Mouse (Mus musculus) heart, embryonic 12.5 days (tissue): ENCODE measurements at regions not wholly inside any gene's neighbourhood (a gene's known extent, or its start where the extent isn't known, plus 50 kb on each side); places are given as distances from the start of the nearest gene placed in this dataset.

ENCODE experiments used
- ATAC-seq: fragments of 200-750 bp; cut with Nextera tagmentation; 2 replicates; pipeline ENCODE4 v1.8.0; 2017; ENCODE audit warnings: moderate TSS enrichment, moderate library complexity; ENCODE audit not compliant: insufficient number of reproducible peaks, low FRiP score
- H3K27ac ChIP-seq: fragments of 300-500 bp; sonication (generic); 2 replicates; pipeline ENCODE4 v1.5.1; 2016; ENCODE audit warnings: mild to moderate bottlenecking, moderate library complexity; ENCODE audit not compliant: poor library complexity, severe bottlenecking
- H3K27me3 ChIP-seq: fragments of 300-500 bp; sonication (generic); replicated peaks from 2 replicates; pipeline ENCODE4 v1.6.1; 2016; ENCODE audit warnings: mild to moderate bottlenecking, moderate library complexity
- H3K36me3 ChIP-seq: fragments of 300-500 bp; sonication (generic); 2 replicates; pipeline ENCODE4 v1.6.1; 2016; ENCODE audit warnings: mild to moderate bottlenecking, moderate library complexity
- H3K4me1 ChIP-seq: fragments of 300-500 bp; sonication (generic); replicated peaks from 2 replicates; pipeline ENCODE4 v1.6.1; 2016; ENCODE audit warnings: mild to moderate bottlenecking
- H3K4me2 ChIP-seq: fragments of 300-500 bp; sonication (generic); 2 replicates; pipeline ENCODE4 v1.6.1; 2016; ENCODE audit warnings: mild to moderate bottlenecking, moderate library complexity
- H3K4me3 ChIP-seq: fragments of 300-500 bp; sonication (generic); 2 replicates; pipeline ENCODE4 v1.5.1; 2016; ENCODE audit warnings: mild to moderate bottlenecking
- H3K9ac ChIP-seq: fragments of 300-500 bp; sonication (generic); 2 replicates; pipeline ENCODE4 v1.6.1; 2016; ENCODE audit warnings: mild to moderate bottlenecking, moderate library complexity
- H3K9me3 ChIP-seq: fragments of 300-500 bp; sonication (generic); replicated peaks from 2 replicates; pipeline ENCODE4 v1.6.1; 2016; ENCODE audit warnings: mild to moderate bottlenecking, moderate library complexity
- WGBS: fragments of 180-500 bp; shearing (Covaris S2); methylation state at CpG from one replicate; pipeline ENCODE4 v1.1.7; 2016; 5-methylcytosine and 5-hydroxymethylcytosine counted together

DNA sequence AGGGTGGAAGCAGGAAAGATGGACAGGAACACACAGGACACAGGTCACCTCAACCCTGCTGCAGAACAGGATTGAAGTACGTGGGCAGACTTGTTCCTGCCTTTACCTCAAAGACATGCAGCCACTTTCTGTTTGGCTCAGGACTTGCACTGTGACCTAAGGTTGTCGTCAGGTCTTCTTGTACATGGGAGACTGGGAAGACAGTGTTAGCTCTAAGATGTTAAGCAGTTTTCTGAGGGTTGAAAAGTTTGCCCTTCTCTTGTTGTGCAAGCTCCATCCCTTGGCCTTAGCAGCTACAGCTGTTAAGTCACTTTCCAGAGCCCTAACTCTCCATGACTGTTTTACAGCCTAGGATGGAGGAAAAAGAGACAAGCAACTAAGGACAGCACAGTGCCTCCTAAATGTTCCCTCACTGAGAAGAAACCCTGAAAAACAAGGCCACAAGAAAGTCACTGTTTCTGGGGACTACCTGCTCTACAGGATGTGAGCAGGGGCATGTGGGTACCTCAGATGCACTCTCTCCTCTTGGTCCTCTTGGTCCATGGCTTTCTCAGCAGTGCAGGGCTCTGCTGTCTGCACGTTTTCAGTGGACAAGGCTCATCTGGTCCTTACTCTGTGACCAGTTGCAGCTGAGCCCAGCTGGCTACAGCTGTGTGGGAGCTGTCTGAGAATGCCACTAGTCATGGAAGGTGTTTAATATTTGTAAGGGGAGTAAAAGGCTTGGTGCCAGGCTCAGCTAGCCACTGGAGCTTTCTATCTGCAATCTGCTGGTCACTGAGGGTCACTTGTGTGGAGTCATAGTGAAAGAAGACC, 122.1 kb upstream of the Gm5148 start:
- no peak overlapping the region for H3K9ac ChIP-seq
- no peaks in the 10 kb centered on the region for H3K27me3 ChIP-seq
- H3K9me3 ChIP-seq, result no peaks in the 10 kb centered on the region
- H3K36me3 ChIP-seq, result no peaks in the 10 kb centered on the region
- no peak overlapping the region for H3K27ac ChIP-seq
- no peak overlapping the region for H3K4me2 ChIP-seq
- WGBS, result 57% methylated on average over 3 of the region's 3 CpGs
- no peak for ATAC-seq
- no peak overlapping the region for H3K4me3 ChIP-seq
- H3K4me1 ChIP-seq, result peaks cover 16% of the 10 kb centered on the region

DNA sequence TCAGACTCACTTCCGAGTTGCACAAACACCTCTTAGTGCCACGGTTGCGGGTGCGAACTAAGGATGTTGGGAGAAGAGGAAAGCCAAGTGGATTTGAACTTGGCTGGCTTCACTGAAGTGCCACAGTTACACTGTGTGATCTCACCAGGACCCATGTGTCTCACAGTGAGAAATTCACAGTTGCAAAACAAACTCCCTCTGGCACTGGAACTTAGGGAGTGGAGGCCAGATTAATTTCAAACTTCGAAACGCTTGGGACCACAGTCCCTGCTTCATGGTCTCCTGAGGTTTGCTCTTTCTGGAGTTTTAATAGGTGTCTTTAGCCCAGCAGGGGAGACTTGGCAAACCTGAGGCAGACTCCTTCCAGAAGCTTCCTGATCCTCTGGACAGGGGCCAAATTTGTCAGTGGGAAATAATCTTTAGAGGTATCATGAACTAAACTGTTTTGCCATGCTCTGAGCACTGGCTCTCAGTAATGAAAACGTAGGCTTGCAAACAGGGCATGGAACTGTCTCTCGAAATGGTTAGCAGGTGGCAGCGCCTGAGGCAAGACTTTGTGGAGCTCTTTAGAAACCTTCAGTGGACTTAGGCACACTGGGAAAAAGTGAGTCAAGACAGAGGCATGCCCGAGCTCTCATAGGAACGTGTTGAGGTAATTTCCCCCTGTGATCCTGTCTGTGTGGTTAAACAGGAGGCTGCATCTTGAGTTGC, 121.2 kb upstream of the Gm5148 start:
- no peak overlapping the region for H3K9ac ChIP-seq
- no peak overlapping the region for H3K4me3 ChIP-seq
- H3K36me3 ChIP-seq, result no peaks in the 10 kb centered on the region
- no peak for ATAC-seq
- no peak overlapping the region for H3K4me2 ChIP-seq
- 68% methylated on average over 11 of the region's 11 CpGs for WGBS
- H3K9me3 ChIP-seq, result no peaks in the 10 kb centered on the region
- H3K27me3 ChIP-seq, result no peaks in the 10 kb centered on the region
- H3K4me1 ChIP-seq, result peaks cover 16% of the 10 kb centered on the region
- H3K27ac ChIP-seq, result no peak overlapping the region

DNA sequence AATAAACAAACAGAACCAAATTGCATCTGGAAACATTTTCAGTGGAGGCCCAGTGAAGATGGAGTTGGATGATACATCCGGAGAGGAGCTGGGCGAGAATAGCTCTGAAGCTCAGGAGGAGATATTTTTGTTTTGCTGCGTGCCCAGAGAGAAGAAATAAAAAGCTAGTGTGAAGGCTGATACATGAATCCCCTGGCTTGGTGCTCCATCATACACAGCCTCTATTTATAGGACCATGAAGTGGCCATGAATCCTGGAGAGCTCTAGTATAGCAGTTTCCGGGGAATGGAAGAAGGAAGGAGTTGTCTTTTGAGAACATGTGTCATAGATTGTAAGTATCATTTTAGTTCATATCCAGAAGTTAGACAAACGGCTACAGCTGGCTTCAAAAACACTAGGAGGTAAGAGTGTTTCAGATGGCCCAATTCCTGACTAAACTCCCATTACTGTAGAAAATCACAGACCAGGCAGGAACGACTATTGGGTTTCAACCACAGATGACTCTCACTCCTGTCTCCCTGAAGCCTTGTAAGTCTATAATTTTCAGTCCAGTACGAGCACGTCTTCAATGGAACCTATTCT, 120.5 kb upstream of the Gm5148 start:
- Histone ChIP-seq H3K27ac (no peak overlapping the region), H3K9me3 (no peaks in the 10 kb centered on the region), H3K36me3 (no peaks in the 10 kb centered on the region), H3K4me1 (peaks cover 16% of the 10 kb centered on the region), H3K27me3 (no peaks in the 10 kb centered on the region), H3K9ac (no peak overlapping the region), H3K4me3 (no peak overlapping the region), H3K4me2 (no peak overlapping the region)
- ATAC-seq, result no peak
- WGBS, result 68% methylated on average over 8 of the region's 8 CpGs

- peaks cover 18% of the 10 kb centered on the region for H3K4me1 ChIP-seq
- H3K27ac ChIP-seq, result no peak overlapping the region
- no peaks in the 10 kb centered on the region for H3K9me3 ChIP-seq
- no peak overlapping the region for H3K4me3 ChIP-seq
- WGBS, result 66% methylated on average over 7 of the region's 7 CpGs
- H3K4me2 ChIP-seq, result no peak overlapping the region
- H3K27me3 ChIP-seq, result no peaks in the 10 kb centered on the region
- ATAC-seq, result no peak
- no peak overlapping the region for H3K9ac ChIP-seq
- no peaks in the 10 kb centered on the region for H3K36me3 ChIP-seq
Measured at GRCm38 (mm10) chr3:37842289-37842688, 118.0 kb upstream of the Gm5148 start.

DNA sequence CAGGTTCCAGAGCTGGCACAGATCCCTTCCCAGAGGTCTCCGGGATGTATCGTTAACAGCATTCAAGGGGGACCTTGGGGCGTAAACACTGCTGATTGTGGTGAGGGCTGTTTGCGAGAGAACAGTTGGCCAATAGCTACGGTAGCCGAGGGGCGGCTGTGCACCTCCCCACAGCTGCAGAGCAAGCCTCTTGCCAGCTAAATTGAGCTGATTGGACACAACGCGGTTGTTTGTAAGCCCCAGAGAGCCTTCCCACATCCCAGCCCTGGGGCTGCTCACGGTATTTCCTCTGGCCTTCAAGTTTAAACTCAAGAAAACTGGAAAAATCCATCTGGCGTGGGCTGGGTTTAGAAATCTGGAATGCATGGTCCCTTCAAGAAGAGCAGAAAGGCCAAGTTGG, 114.6 kb upstream of the Gm5148 start:
- ATAC-seq, result no peak

GRCm38 (mm10) chr3:37836749-37837148, 112.5 kb upstream of the Gm5148 start:
- 0 out of 2 replicates have a peak, but pooled peaks cover 2% of the 10 kb centered on the region for H3K9me3 ChIP-seq
- H3K4me1 ChIP-seq, result peaks cover 18% of the 10 kb centered on the region
- H3K9ac ChIP-seq, result no peak overlapping the region
- H3K36me3 ChIP-seq, result no peaks in the 10 kb centered on the region
- H3K27ac ChIP-seq, result no peak overlapping the region
- no peak overlapping the region for H3K4me3 ChIP-seq
- H3K4me2 ChIP-seq, result no peak overlapping the region
- 28% methylated on average over 5 of the region's 5 CpGs for WGBS
- ATAC-seq, result no peak
- H3K27me3 ChIP-seq, result no peaks in the 10 kb centered on the region

More for the DNA sequence above, 114.6 kb upstream of the Gm5148 start:
- Histone ChIP-seq H3K4me3 (no peak overlapping the region), H3K9ac (no peak overlapping the region), H3K27ac (no peak overlapping the region), H3K36me3 (no peaks in the 10 kb centered on the region), H3K27me3 (no peaks in the 10 kb centered on the region), H3K4me2 (no peak overlapping the region), H3K4me1 (peaks cover 18% of the 10 kb centered on the region), H3K9me3 (0 out of 2 replicates have a peak, but pooled peaks cover 2% of the 10 kb centered on the region)
- WGBS, result 80% methylated on average over 11 of the region's 11 CpGs

GRCm38 (mm10) chr3:37835687-37836086, 111.4 kb upstream of the Gm5148 start:
- Histone ChIP-seq H3K9me3 (0 out of 2 replicates have a peak, but pooled peaks cover 2% of the 10 kb centered on the region), H3K4me1 (peaks cover 18% of the 10 kb centered on the region), H3K4me3 (no peak overlapping the region), H3K4me2 (no peak overlapping the region), H3K27me3 (no peaks in the 10 kb centered on the region), H3K36me3 (no peaks in the 10 kb centered on the region), H3K27ac (no peak overlapping the region), H3K9ac (no peak overlapping the region)
- no peak for ATAC-seq
- 85% methylated on average over 2 of the region's 2 CpGs for WGBS

DNA sequence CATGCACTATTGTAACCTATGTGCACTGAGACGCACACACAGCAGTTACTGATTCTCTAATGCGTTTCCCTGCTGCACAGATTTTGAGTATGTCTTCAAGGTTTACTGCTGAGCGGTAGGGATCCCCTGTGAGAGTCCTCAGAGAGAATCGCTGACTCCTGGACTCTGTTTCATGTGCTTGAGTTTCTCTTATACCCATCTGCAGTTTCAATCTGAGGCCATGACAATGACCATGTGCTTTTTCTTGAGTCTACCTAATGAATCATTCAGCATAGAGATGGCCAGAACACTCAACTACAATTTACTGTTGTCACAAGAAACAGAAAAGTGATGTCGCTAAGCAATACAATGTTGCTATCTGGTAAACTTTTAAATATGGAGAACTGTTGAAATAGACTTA, 110.8 kb upstream of the Gm5148 start:
- peaks cover 18% of the 10 kb centered on the region for H3K4me1 ChIP-seq
- no peaks in the 10 kb centered on the region for H3K27me3 ChIP-seq
- H3K9ac ChIP-seq, result no peak overlapping the region
- H3K9me3 ChIP-seq, result 0 out of 2 replicates have a peak, but pooled peaks cover 2% of the 10 kb centered on the region
- no peaks in the 10 kb centered on the region for H3K36me3 ChIP-seq
- H3K27ac ChIP-seq, result peak overlapping the region; percentile 71; the same call in 1 of the 2 replicates
- no peak for ATAC-seq
- WGBS, result 76% methylated on average over 5 of the region's 5 CpGs
- no peak overlapping the region for H3K4me3 ChIP-seq
- no peak overlapping the region for H3K4me2 ChIP-seq

- ATAC-seq, result no peak
- H3K9ac ChIP-seq, result no peak overlapping the region
- peaks cover 18% of the 10 kb centered on the region for H3K4me1 ChIP-seq
- H3K36me3 ChIP-seq, result no peaks in the 10 kb centered on the region
- 35% methylated on average over 3 of the region's 3 CpGs for WGBS
- H3K27ac ChIP-seq, result peak overlapping the region; percentile 84
- no peak overlapping the region for H3K4me3 ChIP-seq
- no peaks in the 10 kb centered on the region for H3K27me3 ChIP-seq
- H3K9me3 ChIP-seq, result 0 out of 2 replicates have a peak, but pooled peaks cover 2% of the 10 kb centered on the region
- 0 out of 2 replicates have a peak overlapping the region, but pooled peaks have one; percentile 15 for H3K4me2 ChIP-seq
Measured at GRCm38 (mm10) chr3:37834626-37835025, 110.3 kb upstream of the Gm5148 start.

- no peak overlapping the region for H3K27ac ChIP-seq
Measured at GRCm38 (mm10) chr3:37833387-37833786, 109.1 kb upstream of the Gm5148 start.

DNA sequence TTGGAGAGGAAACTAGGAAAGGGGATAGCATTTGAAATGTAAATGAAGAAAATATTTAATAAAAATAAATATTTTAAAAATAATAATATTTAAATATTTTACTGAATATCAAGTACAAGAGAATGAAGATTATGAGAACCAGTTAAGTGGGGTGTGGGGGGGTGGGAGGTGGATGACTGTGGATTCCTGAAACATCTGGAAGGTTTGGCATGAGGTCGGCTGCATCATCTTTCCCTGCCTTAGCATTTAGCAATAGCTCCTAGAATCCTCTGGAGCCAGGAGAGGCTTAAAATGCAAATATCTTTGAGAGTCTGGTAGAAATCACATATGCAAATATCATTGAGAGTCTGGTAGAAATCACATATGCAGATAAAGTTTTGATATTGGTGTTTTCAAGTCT, 103.3 kb upstream of the Gm5148 start:
- H3K36me3 ChIP-seq, result no peaks in the 10 kb centered on the region
- WGBS, result 60% methylated on average over 1 of the region's 1 CpGs
- H3K9me3 ChIP-seq, result 0 out of 2 replicates have a peak, but pooled peaks cover 5% of the 10 kb centered on the region
- H3K4me3 ChIP-seq, result no peak overlapping the region
- 0 out of 2 replicates have a peak, but pooled peaks cover 5% of the 10 kb centered on the region for H3K27me3 ChIP-seq
- H3K4me2 ChIP-seq, result no peak overlapping the region
- H3K4me1 ChIP-seq, result no peaks in the 10 kb centered on the region
- H3K9ac ChIP-seq, result no peak overlapping the region
- no peak for ATAC-seq
- H3K27ac ChIP-seq, result no peak overlapping the region

More at GRCm38 (mm10) chr3:37833387-37833786, 109.1 kb upstream of the Gm5148 start:
- no peak overlapping the region for H3K4me3 ChIP-seq
- no peaks in the 10 kb centered on the region for H3K36me3 ChIP-seq
- H3K27me3 ChIP-seq, result no peaks in the 10 kb centered on the region
- no peak overlapping the region for H3K4me2 ChIP-seq
- H3K9ac ChIP-seq, result no peak overlapping the region
- WGBS, result 70% methylated on average over 4 of the region's 4 CpGs
- ATAC-seq, result no peak
- H3K4me1 ChIP-seq, result peaks cover 18% of the 10 kb centered on the region
- 0 out of 2 replicates have a peak, but pooled peaks cover 2% of the 10 kb centered on the region for H3K9me3 ChIP-seq
